Mouse (Mus musculus) midbrain, embryonic 12.5 days (tissue): ENCODE measurements around the gene Ndufs2. TPM values are rescaled to one million over a fixed set of nuclear protein-coding genes. Genes with fewer than 3 reads are reported as not detected.

ENCODE experiments used
- ATAC-seq: fragments of 200-750 bp; cut with Nextera tagmentation; 2 replicates; pipeline ENCODE4 v1.8.0; 2017; ENCODE audit warnings: low read depth, moderate TSS enrichment, moderate library complexity; ENCODE audit not compliant: low FRiP score
- H3K27ac ChIP-seq: fragments of 300-500 bp; sonication (generic); replicated peaks from 2 replicates; pipeline ENCODE4 v1.5.1; 2016; ENCODE audit warnings: mild to moderate bottlenecking
- H3K27me3 ChIP-seq: fragments of 300-500 bp; sonication (generic); 2 replicates; pipeline ENCODE4 v1.6.1; 2016; ENCODE audit warnings: mild to moderate bottlenecking
- H3K36me3 ChIP-seq: fragments of 300-500 bp; sonication (generic); 2 replicates; pipeline ENCODE4 v1.6.1; 2016
- H3K4me1 ChIP-seq: fragments of 300-500 bp; sonication (generic); 2 replicates; pipeline ENCODE4 v1.6.1; 2016
- H3K4me2 ChIP-seq: fragments of 300-500 bp; sonication (generic); replicated peaks from 2 replicates; pipeline ENCODE4 v1.6.1; 2016; ENCODE audit warnings: mild to moderate bottlenecking, moderate library complexity
- H3K4me3 ChIP-seq: fragments of 300-500 bp; sonication (generic); 2 replicates; pipeline ENCODE4 v1.5.1; 2016; ENCODE audit warnings: mild to moderate bottlenecking
- H3K9ac ChIP-seq: fragments of 300-500 bp; sonication (generic); replicated peaks from 2 replicates; pipeline ENCODE4 v1.6.1; 2016; ENCODE audit warnings: mild to moderate bottlenecking, moderate library complexity
- H3K9me3 ChIP-seq: fragments of 300-500 bp; sonication (generic); 2 replicates; pipeline ENCODE4 v1.6.1; 2016; ENCODE audit warnings: mild to moderate bottlenecking
- WGBS: fragments of 180-500 bp; shearing (Covaris S2); methylation state at CpG from one replicate; pipeline ENCODE4 v1.1.7; 2016; 5-methylcytosine and 5-hydroxymethylcytosine counted together
- polyA plus RNA-seq: library from polyadenylated mRNA; unstranded; fragments of >200 nt; fragmentation: Nextera tagmentation; extraction: Ambion mirVana; gene quantifications from 2 replicates; pipeline ENCODE4 v1.2.1, GENCODE M21; 2016

Ndufs2 gene
- 224 and 226 TPM in 2 replicates for polyA plus RNA-seq

GRCm38 (mm10) chr1:171250680-171251593 is at the start of gene Ndufs2:
Ndufs2 (minus strand) TSS chr1:171251388.
- WGBS = 8% methylated on average over 26 of the region's 26 CpGs
- Histone ChIP-seq H3K9me3 (no peaks in the 10 kb centered on the region), H3K4me2 (peak within 1 kb of the TSS; percentile 50), H3K4me1 (peaks cover 48% of the 10 kb centered on the region), H3K27ac (peak within 1 kb of the TSS; percentile 60), H3K36me3 (no peaks in the 10 kb centered on the region), H3K9ac (peak within 1 kb of the TSS; percentile 26), H3K4me3 (peak within 1 kb of the TSS; percentile 25), H3K27me3 (peaks cover 8% of the 10 kb centered on the region; the same call in 1 of the 2 replicates)
- no peak for ATAC-seq

DNA sequence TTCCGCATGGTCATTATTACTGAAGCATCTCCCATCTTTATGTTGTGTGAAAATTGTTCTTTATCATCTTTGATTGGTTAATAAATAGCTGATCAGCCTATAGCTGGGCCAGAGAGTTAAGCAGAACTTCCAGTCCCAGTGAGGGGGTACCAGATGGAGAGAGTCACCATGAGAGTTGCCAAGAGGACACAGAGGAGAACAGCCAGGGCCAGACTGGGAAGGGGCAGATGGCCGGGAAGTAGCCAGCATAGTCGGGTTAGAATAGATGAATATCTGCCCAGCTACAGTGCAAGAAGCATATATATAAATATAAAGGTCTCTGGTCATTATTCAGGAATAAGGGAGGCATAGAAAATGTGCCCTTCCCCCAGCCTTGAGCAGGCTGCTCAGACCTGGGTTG is 47.0 kb upstream of the Ndufs2 start:
- 77% methylated on average over 3 of the region's 3 CpGs for WGBS
- no peaks in the 10 kb centered on the region for H3K9me3 ChIP-seq
- no peak overlapping the region for H3K9ac ChIP-seq
- H3K36me3 ChIP-seq = no peaks in the 10 kb centered on the region
- no peak overlapping the region for H3K4me3 ChIP-seq
- H3K4me2 ChIP-seq = no peak overlapping the region
- peaks cover 7% of the 10 kb centered on the region; the same call in 1 of the 2 replicates for H3K4me1 ChIP-seq
- peaks cover 28% of the 10 kb centered on the region for H3K27me3 ChIP-seq
- H3K27ac ChIP-seq = no peak overlapping the region
- no peak for ATAC-seq

- H3K4me3 ChIP-seq = peak overlapping the region; percentile 79
- H3K4me2 ChIP-seq = peak overlapping the region; percentile 74
- peak overlapping the region; percentile 78; the same call in 1 of the 2 replicates for H3K9ac ChIP-seq
- H3K27ac ChIP-seq = peak overlapping the region; percentile 93
- peak; percentile 35 for ATAC-seq
- no peaks in the 10 kb centered on the region for H3K9me3 ChIP-seq
- peaks cover 28% of the 10 kb centered on the region for H3K27me3 ChIP-seq
- peaks cover 9% of the 10 kb centered on the region; the same call in 1 of the 2 replicates for H3K4me1 ChIP-seq
- WGBS = 16% methylated on average over 3 of the region's 3 CpGs
- no peaks in the 10 kb centered on the region for H3K36me3 ChIP-seq
Observed at GRCm38 (mm10) chr1:171295063-171295402, 43.8 kb upstream of the Ndufs2 start.

GRCm38 (mm10) chr1:171294298-171295062 is 43.3 kb upstream of the Ndufs2 start, which contains the start of gene Ufc1:
Ufc1 (minus strand) TSS chr1:171295024.
- H3K9me3 ChIP-seq = no peaks in the 10 kb centered on the region
- peak within 1 kb of the TSS; percentile 74 for H3K4me2 ChIP-seq
- H3K27me3 ChIP-seq = peaks cover 28% of the 10 kb centered on the region
- WGBS = under 1% methylated on average over 42 of the region's 42 CpGs
- peaks cover 9% of the 10 kb centered on the region; the same call in 1 of the 2 replicates for H3K4me1 ChIP-seq
- H3K27ac ChIP-seq = peak within 1 kb of the TSS; percentile 93
- ATAC-seq = peak; percentile 82
- H3K4me3 ChIP-seq = peak within 1 kb of the TSS; percentile 79
- H3K9ac ChIP-seq = peak within 1 kb of the TSS; percentile 78
- H3K36me3 ChIP-seq = peaks cover 5% of the 10 kb centered on the region; the same call in 1 of the 2 replicates

DNA sequence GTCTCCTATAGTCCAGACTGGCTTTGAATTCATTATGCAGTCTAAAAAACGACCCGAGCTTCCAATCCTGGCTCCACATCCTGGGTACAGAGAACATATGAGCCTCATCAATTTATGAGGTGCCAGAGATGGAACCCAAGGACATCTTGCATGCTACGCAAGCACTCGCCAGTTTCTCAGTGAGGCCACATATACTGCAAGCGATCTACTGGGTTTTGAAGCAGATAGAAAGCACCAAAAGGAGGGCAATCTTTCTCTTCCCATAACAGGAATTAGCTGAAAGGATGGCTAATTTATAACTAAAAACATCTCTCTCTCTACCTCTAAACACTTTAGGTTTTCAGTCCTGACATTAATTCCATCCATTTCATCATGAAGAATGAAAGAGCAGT is 42.7 kb upstream of the Ndufs2 start:
- H3K36me3 ChIP-seq = peaks cover 11% of the 10 kb centered on the region; the same call in 1 of the 2 replicates
- WGBS = 59% methylated on average over 5 of the region's 5 CpGs
- H3K4me2 ChIP-seq = peak overlapping the region; percentile 74
- H3K27ac ChIP-seq = peak overlapping the region; percentile 93
- peak overlapping the region; percentile 78 for H3K9ac ChIP-seq
- peak overlapping the region; percentile 79 for H3K4me3 ChIP-seq
- peaks cover 9% of the 10 kb centered on the region; the same call in 1 of the 2 replicates for H3K4me1 ChIP-seq
- no peak for ATAC-seq
- H3K27me3 ChIP-seq = peaks cover 27% of the 10 kb centered on the region
- no peaks in the 10 kb centered on the region for H3K9me3 ChIP-seq

DNA sequence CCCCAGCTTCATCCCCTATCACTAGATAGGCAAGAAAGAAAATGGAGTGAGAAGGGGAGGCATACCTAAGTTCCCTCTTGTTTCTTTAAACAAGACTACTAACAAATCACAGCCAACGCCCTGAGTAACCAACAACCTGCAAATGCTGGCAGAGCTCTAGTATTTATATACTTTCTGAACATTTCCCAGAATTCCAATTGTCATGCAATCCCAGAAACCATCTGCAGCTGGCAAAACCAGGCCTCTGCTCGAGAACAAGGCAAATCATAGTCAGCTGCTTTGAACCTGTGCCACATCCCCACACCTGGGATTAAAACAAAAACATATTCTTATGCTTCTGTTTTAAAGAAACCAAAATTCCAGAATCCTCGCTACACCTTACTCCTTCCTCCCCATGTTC is 42.2 kb upstream of the Ndufs2 start:
- ATAC-seq = no peak
- H3K36me3 ChIP-seq = peaks cover 17% of the 10 kb centered on the region; the same call in 1 of the 2 replicates
- H3K4me3 ChIP-seq = no peak overlapping the region
- H3K9me3 ChIP-seq = no peaks in the 10 kb centered on the region
- no peak overlapping the region for H3K27ac ChIP-seq
- peaks cover 11% of the 10 kb centered on the region for H3K4me1 ChIP-seq
- H3K4me2 ChIP-seq = peak overlapping the region; percentile 74
- H3K27me3 ChIP-seq = peaks cover 22% of the 10 kb centered on the region
- H3K9ac ChIP-seq = no peak overlapping the region; the same call in 1 of the 2 replicates
- 91% methylated on average over 3 of the region's 3 CpGs for WGBS

DNA sequence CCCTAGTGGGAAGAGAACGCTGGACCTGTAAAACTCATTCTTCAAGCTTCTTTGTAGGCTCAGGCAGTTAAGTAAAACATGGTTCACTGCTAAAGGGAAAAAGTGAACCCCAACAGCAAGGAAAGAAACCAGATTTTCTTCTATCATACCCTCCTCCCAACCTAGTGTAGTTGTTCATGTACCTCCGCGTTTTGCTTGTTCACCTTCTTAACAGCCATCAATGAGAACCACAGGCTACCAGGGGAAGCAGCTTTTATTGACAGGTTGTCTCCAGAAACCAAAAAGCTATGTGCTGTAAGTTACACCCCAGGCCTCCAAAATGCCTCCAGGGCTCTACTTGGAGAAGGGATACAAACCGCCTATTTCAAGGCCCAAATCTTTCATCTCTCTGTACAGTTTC is 37.1 kb upstream of the Ndufs2 start:
- no peak for ATAC-seq
- 72% methylated on average over 4 of the region's 4 CpGs for WGBS
- Histone ChIP-seq H3K9me3 (no peaks in the 10 kb centered on the region), H3K36me3 (peaks cover 49% of the 10 kb centered on the region), H3K27me3 (no peaks in the 10 kb centered on the region), H3K4me1 (peaks cover 21% of the 10 kb centered on the region), H3K4me2 (peak overlapping the region; percentile 58), H3K4me3 (peak overlapping the region; percentile 71), H3K27ac (peak overlapping the region; percentile 62), H3K9ac (0 out of 2 replicates have a peak overlapping the region, but pooled peaks have one; percentile 21)

DNA sequence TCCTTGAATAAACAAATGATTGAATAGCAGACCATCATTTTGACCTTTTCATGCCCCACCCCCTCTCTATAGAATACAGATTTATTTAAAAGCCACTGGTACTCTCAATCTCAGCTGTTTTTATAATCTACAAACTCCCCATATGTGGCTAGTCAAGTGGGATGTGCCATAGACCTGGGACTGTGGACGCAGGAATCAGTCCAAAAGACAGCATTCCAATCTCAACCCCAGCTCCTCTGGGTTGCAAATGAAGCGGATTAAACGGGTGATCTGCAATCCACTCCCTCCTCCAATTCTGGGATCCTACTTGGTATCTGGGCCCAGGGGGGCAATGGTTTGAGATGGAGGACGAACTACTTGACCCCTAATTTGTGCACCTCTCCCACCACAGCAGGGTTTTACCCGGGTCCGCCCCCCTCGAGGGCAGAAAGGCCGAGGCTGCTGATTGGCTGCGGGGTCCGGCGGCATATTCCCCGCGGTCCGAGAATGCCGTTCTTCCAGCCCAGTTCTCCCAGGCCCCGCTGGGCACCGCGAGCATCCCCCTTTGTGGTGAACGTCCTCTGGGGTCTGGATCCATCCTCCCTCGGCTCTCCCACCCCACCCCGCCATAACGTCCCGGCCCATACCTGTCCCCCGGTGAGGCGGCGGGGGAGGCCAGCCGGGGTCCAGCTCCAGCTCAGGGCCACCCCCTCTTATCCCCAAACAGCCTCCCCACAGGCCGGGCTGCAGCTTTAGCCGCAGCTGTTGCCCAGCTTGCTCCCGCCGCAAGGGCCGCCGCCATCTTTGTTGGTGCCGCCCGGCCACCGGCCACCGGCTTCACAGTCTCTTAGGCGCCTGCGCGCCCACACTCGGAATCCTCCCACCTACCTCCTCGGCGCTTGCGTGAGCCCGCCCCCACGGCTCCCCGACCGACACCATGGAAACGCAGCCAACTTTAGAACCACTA is 36.2 kb upstream of the Ndufs2 start, which contains the start of gene Usp21:
Gene Usp21, minus strand, starts transcription at position 856 of the 946 bp plus-strand sequence.
- H3K9me3 ChIP-seq = no peaks in the 10 kb centered on the region
- peak within 1 kb of the TSS; percentile 96 for H3K27ac ChIP-seq
- H3K9ac ChIP-seq = peak within 1 kb of the TSS; percentile 93
- WGBS = under 1% methylated on average over 49 of the region's 49 CpGs
- H3K4me3 ChIP-seq = peak within 1 kb of the TSS; percentile 71
- peak within 1 kb of the TSS; percentile 58 for H3K4me2 ChIP-seq
- H3K4me1 ChIP-seq = peaks cover 18% of the 10 kb centered on the region
- ATAC-seq = peak; percentile 95
- H3K36me3 ChIP-seq = peaks cover 57% of the 10 kb centered on the region
- no peaks in the 10 kb centered on the region for H3K27me3 ChIP-seq

- Histone ChIP-seq H3K4me1 (peaks cover 24% of the 10 kb centered on the region), H3K9ac (peak overlapping the region; percentile 93), H3K27ac (no peak overlapping the region), H3K36me3 (peaks cover 61% of the 10 kb centered on the region), H3K9me3 (no peaks in the 10 kb centered on the region), H3K27me3 (no peaks in the 10 kb centered on the region), H3K4me2 (peak overlapping the region; percentile 58), H3K4me3 (peak overlapping the region; percentile 71; the same call in 1 of the 2 replicates)
- WGBS = 89% methylated on average over 19 of the region's 19 CpGs
- no peak for ATAC-seq
Observed at GRCm38 (mm10) chr1:171286517-171286916, 35.3 kb upstream of the Ndufs2 start.

DNA sequence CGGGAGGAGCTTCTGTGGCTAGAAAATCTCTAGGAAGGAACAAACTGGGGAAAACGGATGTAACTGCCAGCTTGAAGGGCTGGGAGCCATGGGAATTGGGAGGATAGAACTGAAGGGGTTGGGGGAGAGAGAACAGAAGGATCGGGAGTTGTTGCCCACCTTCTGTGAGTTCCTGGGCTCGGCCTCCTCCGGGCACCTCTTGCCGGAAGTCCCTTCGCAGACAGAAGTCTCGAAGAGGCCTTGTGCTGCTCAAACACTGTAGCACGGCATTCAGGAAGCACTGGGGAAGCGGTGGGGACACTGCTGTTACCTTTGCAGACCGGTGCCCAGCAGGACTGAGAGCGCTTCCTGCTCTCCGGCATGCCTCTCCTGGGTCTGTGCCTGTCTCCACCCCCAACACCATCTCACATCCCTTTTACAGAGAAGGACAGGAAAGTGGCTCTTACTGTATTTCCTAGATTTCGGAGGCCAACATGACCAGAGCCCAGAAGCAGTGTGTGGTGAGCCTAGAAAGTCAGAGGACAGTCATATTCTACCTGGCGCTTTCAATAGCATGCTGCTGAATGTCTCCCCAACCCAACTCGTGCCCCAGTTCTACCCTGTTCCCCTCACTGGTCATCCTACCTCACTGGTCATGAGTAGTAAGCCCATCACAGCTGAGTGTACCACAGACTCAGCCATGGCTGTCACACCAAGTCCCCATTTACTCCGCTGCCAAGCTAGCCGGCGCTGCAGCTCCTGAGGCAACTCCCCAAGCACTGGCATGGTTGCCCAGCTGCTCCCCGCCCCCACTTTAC is 34.1 kb upstream of the Ndufs2 start:
- 89% methylated on average over 20 of the region's 20 CpGs for WGBS
- Histone ChIP-seq H3K36me3 (peaks cover 61% of the 10 kb centered on the region), H3K27me3 (no peaks in the 10 kb centered on the region), H3K4me2 (no peak overlapping the region), H3K9me3 (no peaks in the 10 kb centered on the region), H3K4me1 (peaks cover 28% of the 10 kb centered on the region), H3K27ac (no peak overlapping the region), H3K9ac (no peak overlapping the region), H3K4me3 (no peak overlapping the region)
- ATAC-seq = no peak
